ENCODE assay signal across 24 mouse cellular contexts in the genomic region with DNA sequence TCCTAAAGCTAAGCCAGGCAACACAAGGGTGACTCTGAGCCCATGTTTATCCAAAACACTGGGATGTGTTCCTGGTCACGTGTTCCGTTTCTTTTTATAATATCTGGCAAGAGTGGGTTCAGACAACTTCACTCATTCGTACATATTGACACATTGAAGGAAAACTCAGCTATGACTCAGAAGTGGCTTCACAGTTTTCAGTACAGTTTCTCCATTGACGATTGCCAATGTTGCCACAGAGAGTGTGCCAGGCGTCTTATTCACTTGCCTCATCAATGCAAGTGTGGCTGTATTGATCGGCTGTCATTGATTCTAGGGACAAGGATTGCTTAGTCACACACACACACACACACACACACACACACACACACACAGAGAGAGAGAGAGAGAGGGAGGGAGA.
"Had no signal": no experiment of that assay in that cellular context is flagged by ENCODE, and none has a peak within 500 bp of the region (broad histone marks: within the 10 kb centered on the region; RNA-seq: fewer than 3 reads in every experiment).

No protein-coding gene starts in this region.

- H3K36me3 ChIP-seq: heart, embryonic 10.5 days; hindbrain, embryonic 15.5 days had no signal

- H3K27ac ChIP-seq: heart, embryonic 10.5 days; hindbrain, embryonic 13.5 days; hindbrain, embryonic 15.5 days; hindbrain, postnatal 0 days; kidney, postnatal 0 days; liver, embryonic 14.5 days had no signal

- H3K27me3 ChIP-seq: heart, embryonic 12.5 days; hindbrain, embryonic 13.5 days; hindbrain, embryonic 15.5 days; kidney, embryonic 15.5 days; limb, embryonic 12.5 days; limb, embryonic 15.5 days had no signal

- H3K4me3 ChIP-seq: heart, embryonic 10.5 days; heart, embryonic 12.5 days; hindbrain, embryonic 13.5 days; hindbrain, embryonic 15.5 days; kidney, embryonic 15.5 days; limb, embryonic 12.5 days; limb, embryonic 15.5 days had no signal

- H3K9ac ChIP-seq: heart, embryonic 12.5 days; hindbrain, embryonic 13.5 days; hindbrain, embryonic 15.5 days; kidney, embryonic 15.5 days; limb, embryonic 12.5 days; limb, embryonic 15.5 days; liver, embryonic 14.5 days had no signal

- ATAC-seq: hindbrain, postnatal 0 days; intestine, embryonic 16.5 days had no signal

- DNase-seq: gastrocnemius, postnatal 10 days; heart, adult 18-20 months; heart, postnatal 10 days; heart, postnatal 36 days; kidney, adult 11 months; kidney, adult 2 months; kidney, adult 9 months; kidney, postnatal 14 days; kidney, postnatal 36 days; layer of hippocampus, postnatal 36 days; left cerebral cortex, postnatal 4 days; lung, adult 18-20 months had no signal

- H3K4me2 ChIP-seq: heart, embryonic 12.5 days; hindbrain, embryonic 13.5 days; hindbrain, embryonic 15.5 days; kidney, embryonic 15.5 days; limb, embryonic 12.5 days; limb, embryonic 15.5 days; liver, embryonic 11.5 days had no signal

- H3K4me1 ChIP-seq: hindbrain, embryonic 13.5 days; hindbrain, embryonic 15.5 days had no signal

- H3K9me3 ChIP-seq: heart, embryonic 10.5 days; heart, embryonic 12.5 days; hindbrain, embryonic 13.5 days; hindbrain, embryonic 15.5 days; kidney, embryonic 15.5 days; limb, embryonic 12.5 days; limb, embryonic 15.5 days had no signal
